Mouse (Mus musculus) lung, embryonic 16.5 days (tissue): ENCODE measurements at regions not wholly inside any gene's neighbourhood (a gene's known extent, or its start where the extent isn't known, plus 50 kb on each side); places are given as distances from the start of the nearest gene placed in this dataset.
A peak's percentile ranks its signal among the peaks of the same experiment; 100 is the strongest.

Experiments used
- ATAC-seq: fragments of 200-750 bp; cut with Nextera tagmentation; 2 replicates; pipeline ENCODE4 v1.8.0; 2017; ENCODE audit warnings: low read depth, mild to moderate bottlenecking, moderate library complexity
- H3K27ac ChIP-seq: fragments of 300-500 bp; sonication (generic); 2 replicates; pipeline ENCODE4 v1.5.1; 2014; ENCODE audit warnings: mild to moderate bottlenecking, control low read depth, low read length
- H3K27me3 ChIP-seq: fragments of 300-500 bp; sonication (generic); 2 replicates; pipeline ENCODE4 v1.6.1; 2014; ENCODE audit warnings: low read depth, low read length, mixed read lengths; ENCODE audit not compliant: control insufficient read depth, insufficient read depth
- H3K36me3 ChIP-seq: fragments of 300-500 bp; sonication (generic); 2 replicates; pipeline ENCODE4 v1.6.1; 2014; ENCODE audit warnings: low read length; ENCODE audit not compliant: control insufficient read depth, insufficient read depth
- H3K4me1 ChIP-seq: fragments of 300-500 bp; sonication (generic); replicated peaks from 2 replicates; pipeline ENCODE4 v1.6.1; 2014; ENCODE audit warnings: low read length, mixed read lengths; ENCODE audit not compliant: control insufficient read depth, insufficient read depth
- H3K4me2 ChIP-seq: fragments of 300-500 bp; sonication (generic); 2 replicates; pipeline ENCODE4 v1.6.1; 2014; ENCODE audit warnings: low read depth, low read length, control low read depth
- H3K4me3 ChIP-seq: fragments of 300-500 bp; sonication (generic); 2 replicates; pipeline ENCODE4 v1.5.1; 2014; ENCODE audit warnings: mild to moderate bottlenecking, low read length, control low read depth
- H3K9ac ChIP-seq: fragments of 300-500 bp; sonication (generic); 2 replicates; pipeline ENCODE4 v1.6.1; 2014; ENCODE audit warnings: low read length, control low read depth
- H3K9me3 ChIP-seq: fragments of 300-500 bp; sonication (generic); 2 replicates; pipeline ENCODE4 v1.6.1; 2016; ENCODE audit warnings: low read length; ENCODE audit not compliant: control insufficient read depth
- WGBS: fragments of 180-500 bp; shearing (Covaris S2); extraction: QIAGEN DNeasy Blood & Tissue Kit; methylation state at CpG from one replicate; pipeline ENCODE4 v1.1.7; 2014; 5-methylcytosine and 5-hydroxymethylcytosine counted together

DNA sequence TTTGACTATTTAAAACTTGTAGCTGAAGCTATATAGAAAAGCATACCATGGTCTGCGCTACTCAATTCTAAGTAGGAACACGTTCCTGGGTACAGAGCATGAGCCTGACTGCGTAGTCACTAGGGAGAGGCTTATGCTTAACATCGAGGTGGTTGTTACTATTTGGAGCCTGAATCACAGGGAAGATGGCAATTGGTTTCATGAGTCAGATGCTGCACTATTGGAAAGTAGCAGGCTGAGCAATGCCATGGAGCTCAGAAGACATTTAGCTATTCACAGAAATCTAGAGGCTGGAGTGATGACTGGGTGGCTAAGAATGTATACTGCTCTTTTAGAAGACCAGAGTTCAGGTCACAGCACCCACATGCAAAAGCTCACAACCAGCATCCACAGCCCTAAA is 302.4 kb upstream of the Gcfc2 start:
- Histone ChIP-seq H3K4me2 (no peak overlapping the region), H3K4me3 (no peak overlapping the region), H3K27ac (no peak overlapping the region), H3K27me3 (no peaks in the 10 kb centered on the region), H3K36me3 (no peaks in the 10 kb centered on the region), H3K9me3 (no peaks in the 10 kb centered on the region), H3K4me1 (no peaks in the 10 kb centered on the region), H3K9ac (no peak overlapping the region)
- WGBS = 85% methylated on average over 4 of the region's 4 CpGs
- ATAC-seq = no peak

DNA sequence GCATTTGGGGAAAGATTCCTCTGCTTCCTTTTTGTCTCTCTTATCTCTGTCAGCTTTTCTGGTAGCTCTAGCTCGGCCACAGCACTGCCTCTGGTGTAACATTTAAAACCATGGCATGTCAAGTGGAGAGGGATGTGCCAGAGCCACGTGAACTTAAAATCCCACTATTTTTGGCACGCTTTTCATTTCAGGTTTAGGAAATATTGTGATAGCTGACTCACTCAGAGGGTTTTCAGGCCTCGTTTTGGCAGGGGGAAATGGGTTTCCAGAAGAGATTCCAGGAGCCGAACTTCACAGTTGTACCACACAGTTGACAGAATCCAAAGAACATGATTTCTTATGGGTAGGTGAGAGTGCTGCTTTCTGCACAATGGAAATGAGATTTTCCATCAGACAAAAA is 300.8 kb upstream of the Gcfc2 start:
- Histone ChIP-seq H3K36me3 (no peaks in the 10 kb centered on the region), H3K4me2 (no peak overlapping the region), H3K4me3 (no peak overlapping the region), H3K27me3 (no peaks in the 10 kb centered on the region), H3K27ac (no peak overlapping the region), H3K4me1 (no peaks in the 10 kb centered on the region), H3K9me3 (no peaks in the 10 kb centered on the region), H3K9ac (no peak overlapping the region)
- WGBS = 57% methylated on average over 5 of the region's 5 CpGs
- ATAC-seq = no peak

DNA sequence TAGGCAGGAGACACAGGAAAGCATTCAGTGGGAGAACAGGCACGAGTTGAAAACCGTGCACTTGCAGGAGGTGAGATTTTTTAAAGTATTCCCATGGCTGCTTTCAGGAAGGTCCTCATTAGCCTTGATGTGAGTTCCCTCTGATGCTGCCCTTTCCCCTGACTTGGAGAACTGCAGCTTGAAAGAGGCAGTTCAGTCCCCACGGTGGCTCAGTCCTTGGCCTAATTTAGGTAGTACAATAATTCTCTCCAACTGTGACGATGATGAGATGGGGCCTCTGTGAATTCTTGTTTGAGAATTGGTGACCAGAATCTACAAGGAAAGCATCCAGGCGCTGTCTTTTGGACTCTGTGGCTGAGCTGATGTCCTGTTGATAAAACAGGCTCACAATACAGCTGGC is 298.5 kb upstream of the Gcfc2 start:
- ATAC-seq = no peak
- H3K27ac ChIP-seq = no peak overlapping the region
- 71% methylated on average over 5 of the region's 5 CpGs for WGBS

DNA sequence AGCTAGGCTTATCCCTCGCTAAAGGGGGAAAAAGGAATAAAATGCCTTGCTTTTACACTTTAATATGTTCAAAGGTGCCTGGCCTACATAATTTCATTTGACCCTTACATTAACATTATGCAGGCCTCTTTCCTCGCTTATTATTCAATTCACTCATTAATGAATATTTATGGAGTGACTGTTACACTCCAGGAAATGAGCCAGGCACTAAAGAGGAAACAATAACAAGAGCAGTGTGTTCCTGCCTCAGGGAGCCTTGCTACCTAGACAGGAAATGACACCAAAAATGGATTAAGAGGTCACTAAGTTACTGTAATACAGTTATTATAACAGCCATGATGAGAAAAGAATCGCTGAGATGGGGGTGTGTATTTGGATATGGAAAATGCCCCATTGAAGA is 289.9 kb upstream of the Gcfc2 start:
- no peaks in the 10 kb centered on the region for H3K36me3 ChIP-seq
- WGBS = 43% methylated on average over 3 of the region's 3 CpGs
- no peak for ATAC-seq

More for the DNA sequence above, 298.5 kb upstream of the Gcfc2 start:
- Histone ChIP-seq H3K36me3 (no peaks in the 10 kb centered on the region), H3K4me3 (no peak overlapping the region), H3K9me3 (no peaks in the 10 kb centered on the region), H3K4me2 (no peak overlapping the region), H3K9ac (no peak overlapping the region), H3K4me1 (no peaks in the 10 kb centered on the region), H3K27me3 (no peaks in the 10 kb centered on the region)

DNA sequence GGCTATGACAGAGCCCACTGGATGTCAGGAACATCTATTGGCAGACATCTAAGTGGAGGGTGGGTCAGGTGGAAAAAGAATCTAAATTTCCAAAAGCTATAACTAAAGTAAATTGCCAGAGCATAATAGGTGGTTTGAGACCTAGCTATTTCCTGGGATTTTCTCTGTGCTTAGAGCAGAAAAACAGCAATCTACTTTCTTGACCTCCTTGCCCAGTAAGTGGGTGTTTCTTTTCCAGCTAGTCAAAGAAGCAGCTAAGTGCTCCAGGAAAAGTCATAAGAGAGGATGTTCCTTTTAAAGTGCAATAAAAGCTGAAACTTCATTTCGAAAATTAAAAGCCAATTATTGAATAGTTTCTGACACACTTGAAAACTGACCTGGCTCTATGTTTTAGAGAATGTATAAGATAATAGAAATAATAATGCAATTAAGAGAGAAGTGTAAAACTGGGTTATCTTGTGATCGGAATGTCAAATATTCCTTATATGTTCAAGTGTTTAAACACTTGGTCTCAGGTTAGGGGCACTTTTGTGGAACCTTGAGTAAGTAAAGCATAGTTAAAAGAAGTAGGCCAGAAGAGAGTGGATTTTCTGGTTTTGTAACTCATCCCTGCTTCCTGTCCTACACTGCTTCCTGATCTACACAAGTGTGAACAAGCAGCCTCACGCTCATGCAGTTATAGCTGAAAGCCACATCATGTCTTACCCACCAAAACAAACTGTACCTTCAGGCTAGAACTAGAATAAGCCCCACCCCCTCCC is 275.7 kb upstream of the Gcfc2 start:
- Histone ChIP-seq H3K4me2 (no peak overlapping the region), H3K4me3 (no peak overlapping the region), H3K9ac (no peak overlapping the region), H3K36me3 (no peaks in the 10 kb centered on the region), H3K27me3 (no peaks in the 10 kb centered on the region), H3K9me3 (no peaks in the 10 kb centered on the region), H3K4me1 (no peaks in the 10 kb centered on the region), H3K27ac (peak overlapping the region; percentile 72)
- WGBS = 52% methylated on average over 3 of the region's 3 CpGs
- ATAC-seq = peak; percentile 90

More for the DNA sequence above, 289.9 kb upstream of the Gcfc2 start:
- Histone ChIP-seq H3K27me3 (no peaks in the 10 kb centered on the region), H3K27ac (no peak overlapping the region), H3K4me1 (no peaks in the 10 kb centered on the region), H3K9ac (no peak overlapping the region), H3K9me3 (no peaks in the 10 kb centered on the region), H3K4me3 (no peak overlapping the region), H3K4me2 (no peak overlapping the region)

DNA sequence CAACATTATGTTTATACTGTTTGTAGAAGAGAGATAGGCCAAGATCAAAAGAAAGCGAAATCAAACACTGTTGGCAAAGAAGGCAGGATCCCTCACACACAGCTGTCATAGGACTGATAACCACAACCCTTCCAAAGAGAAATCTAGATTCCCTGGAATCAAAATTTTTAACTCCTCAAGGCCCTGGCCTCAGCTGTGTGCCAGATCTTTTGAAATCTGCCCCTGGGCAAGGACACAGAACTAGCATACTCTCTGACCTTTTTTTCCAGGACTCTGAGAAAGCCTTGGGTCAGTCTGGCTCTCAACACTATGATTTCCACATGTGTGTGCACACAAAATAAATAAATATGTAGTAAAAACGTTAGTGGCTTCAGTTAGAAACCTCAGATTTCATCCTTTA is 271.6 kb upstream of the Gcfc2 start:
- no peak overlapping the region for H3K4me2 ChIP-seq
- H3K27ac ChIP-seq = no peak overlapping the region
- 44% methylated on average over 2 of the region's 2 CpGs for WGBS
- no peak overlapping the region for H3K4me3 ChIP-seq
- no peak for ATAC-seq
- H3K9ac ChIP-seq = no peak overlapping the region
- no peaks in the 10 kb centered on the region for H3K27me3 ChIP-seq
- H3K9me3 ChIP-seq = no peaks in the 10 kb centered on the region
- H3K36me3 ChIP-seq = no peaks in the 10 kb centered on the region
- no peaks in the 10 kb centered on the region for H3K4me1 ChIP-seq

DNA sequence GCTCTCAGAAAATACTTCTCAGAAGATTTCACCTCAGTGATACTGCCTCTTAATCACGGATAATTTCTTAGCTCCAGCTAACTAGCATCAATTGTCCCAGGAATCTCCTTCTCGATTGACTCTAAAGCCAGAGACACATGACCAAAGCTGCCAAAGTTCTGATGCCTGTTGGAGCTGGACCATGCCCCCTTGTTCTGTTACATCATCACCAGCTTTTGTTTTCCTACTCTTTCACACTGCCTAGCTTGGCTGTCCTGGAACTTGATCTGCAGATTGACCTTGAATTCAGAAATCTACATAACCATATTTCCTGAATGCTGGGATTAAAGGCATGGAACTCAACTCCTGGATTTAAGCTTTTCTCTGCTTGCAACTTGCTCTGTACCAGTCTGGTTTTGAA is 268.3 kb upstream of the Gcfc2 start:
- no peaks in the 10 kb centered on the region for H3K9me3 ChIP-seq
- no peak overlapping the region for H3K4me2 ChIP-seq
- H3K9ac ChIP-seq = no peak overlapping the region
- ATAC-seq = no peak
- no peaks in the 10 kb centered on the region for H3K27me3 ChIP-seq
- 0 out of 2 replicates have a peak, but pooled peaks cover 4% of the 10 kb centered on the region for H3K4me1 ChIP-seq
- H3K4me3 ChIP-seq = no peak overlapping the region
- H3K27ac ChIP-seq = no peak overlapping the region
- no peaks in the 10 kb centered on the region for H3K36me3 ChIP-seq
- WGBS = 82% methylated on average over 2 of the region's 2 CpGs

DNA sequence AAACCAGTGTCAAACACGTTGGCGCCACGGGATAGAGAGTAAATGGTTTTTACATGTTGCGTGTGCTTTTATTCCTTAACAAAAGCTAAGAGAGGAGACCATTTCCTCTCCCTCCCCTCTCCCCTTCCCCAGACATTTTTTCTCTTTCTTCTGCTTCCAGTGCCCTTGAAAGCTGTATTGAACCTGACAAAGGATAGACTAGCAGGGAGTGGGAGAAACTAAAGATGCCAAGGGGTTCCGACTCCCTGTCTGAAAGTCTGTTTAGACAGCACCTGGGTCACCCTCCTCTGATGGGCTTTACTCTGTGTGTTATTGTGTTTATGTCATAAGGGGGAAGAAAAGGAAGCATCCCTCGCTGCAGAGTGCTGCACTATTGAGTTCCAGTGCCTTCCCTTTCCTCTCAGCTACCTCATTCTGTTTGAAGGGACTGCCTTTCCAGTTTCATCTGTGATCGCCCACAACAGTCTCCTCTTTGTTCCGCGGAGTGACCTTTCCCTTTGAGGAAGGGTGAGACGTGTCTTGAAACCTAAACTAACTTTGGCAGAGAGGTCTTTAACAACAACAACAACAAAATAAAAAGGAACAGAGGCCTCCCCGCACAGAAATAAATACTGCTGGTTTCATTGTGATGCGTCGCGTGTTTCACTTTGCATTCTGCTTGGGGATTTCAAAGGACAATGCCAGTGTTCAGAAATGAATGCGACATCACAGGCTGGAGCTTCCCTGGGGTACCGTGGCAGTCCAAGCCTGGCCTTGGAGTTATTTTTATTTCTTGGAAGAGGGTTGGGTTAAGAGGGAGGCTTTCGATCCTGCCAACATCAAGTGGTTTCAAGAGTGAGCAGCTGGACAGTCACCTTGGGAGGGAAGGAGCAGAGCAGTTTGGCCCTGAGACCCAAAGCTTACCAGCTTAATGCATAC is 262.7 kb upstream of the Gcfc2 start:
- WGBS = 53% methylated on average over 17 of the region's 17 CpGs
- Histone ChIP-seq H3K9me3 (no peaks in the 10 kb centered on the region), H3K9ac (no peak overlapping the region), H3K36me3 (no peaks in the 10 kb centered on the region), H3K4me3 (no peak overlapping the region), H3K27me3 (no peaks in the 10 kb centered on the region), H3K27ac (no peak overlapping the region), H3K4me1 (0 out of 2 replicates have a peak, but pooled peaks cover 4% of the 10 kb centered on the region), H3K4me2 (no peak overlapping the region)
- ATAC-seq = peak; percentile 20

DNA sequence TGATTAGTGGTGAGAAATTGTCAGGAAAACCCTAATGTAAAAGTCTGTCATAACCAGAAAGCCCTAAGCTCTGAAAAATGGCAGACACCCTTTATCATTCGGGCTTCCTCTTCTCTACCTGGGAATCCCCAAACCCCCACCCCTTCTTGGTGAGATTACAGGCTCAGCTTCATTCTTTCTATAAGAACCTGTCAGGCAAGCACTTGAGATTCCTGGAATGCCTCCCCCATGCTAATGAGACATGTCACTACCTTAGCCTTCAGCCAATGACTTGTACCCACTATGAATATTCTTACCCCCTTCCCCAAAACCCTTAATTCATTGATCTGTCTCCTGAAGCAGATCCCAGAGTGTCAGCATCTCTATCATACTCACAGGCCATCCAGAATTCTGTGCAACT is 254.5 kb upstream of the Gcfc2 start:
- H3K27ac ChIP-seq = no peak overlapping the region
- H3K4me2 ChIP-seq = no peak overlapping the region
- H3K9ac ChIP-seq = no peak overlapping the region
- 30% methylated on average over 1 of the region's 1 CpGs for WGBS
- no peaks in the 10 kb centered on the region for H3K4me1 ChIP-seq
- H3K9me3 ChIP-seq = no peaks in the 10 kb centered on the region
- peak; percentile 60 for ATAC-seq
- no peaks in the 10 kb centered on the region for H3K36me3 ChIP-seq
- H3K27me3 ChIP-seq = no peaks in the 10 kb centered on the region
- no peak overlapping the region for H3K4me3 ChIP-seq
